Mouse (Mus musculus): ENCODE data around the gene Rab13. TPM values are rescaled to one million over a fixed set of nuclear protein-coding genes. Genes with fewer than 3 reads are reported as not detected.

The Rab13 gene
- not detected for polyA plus RNA-seq (2017; shearing (Covaris generic))

DNA sequence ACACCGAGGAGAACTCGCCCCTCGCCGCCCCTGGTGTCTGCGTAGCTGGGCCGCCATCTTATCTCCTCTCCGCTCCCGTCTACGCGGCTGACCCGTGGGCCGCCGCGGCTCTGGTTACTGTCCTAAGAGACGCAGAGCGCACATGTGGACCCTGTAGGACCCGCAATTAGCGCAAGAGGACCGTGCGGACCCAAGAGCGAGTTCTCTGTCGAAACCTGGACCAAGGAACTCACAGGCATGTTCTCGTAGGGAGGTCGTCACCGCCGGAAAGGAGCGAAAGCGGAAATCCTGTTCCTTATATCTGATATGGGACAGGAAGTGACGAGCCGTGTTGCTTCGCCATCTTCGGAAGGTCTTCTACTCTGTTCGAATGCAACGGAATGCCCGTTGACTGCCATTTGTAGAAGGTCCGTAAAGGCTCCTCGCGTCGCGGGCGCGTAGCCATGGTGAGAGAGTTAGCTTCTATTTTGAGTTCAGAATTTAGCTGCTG, at the start of gene Rab13, which contains the start of gene Rps27:
Rab13 (plus strand) TSS at position 319 of the 490 bp plus-strand sequence.
Rps27 (minus strand) TSS at position 275 of the 490 bp plus-strand sequence.

DNA sequence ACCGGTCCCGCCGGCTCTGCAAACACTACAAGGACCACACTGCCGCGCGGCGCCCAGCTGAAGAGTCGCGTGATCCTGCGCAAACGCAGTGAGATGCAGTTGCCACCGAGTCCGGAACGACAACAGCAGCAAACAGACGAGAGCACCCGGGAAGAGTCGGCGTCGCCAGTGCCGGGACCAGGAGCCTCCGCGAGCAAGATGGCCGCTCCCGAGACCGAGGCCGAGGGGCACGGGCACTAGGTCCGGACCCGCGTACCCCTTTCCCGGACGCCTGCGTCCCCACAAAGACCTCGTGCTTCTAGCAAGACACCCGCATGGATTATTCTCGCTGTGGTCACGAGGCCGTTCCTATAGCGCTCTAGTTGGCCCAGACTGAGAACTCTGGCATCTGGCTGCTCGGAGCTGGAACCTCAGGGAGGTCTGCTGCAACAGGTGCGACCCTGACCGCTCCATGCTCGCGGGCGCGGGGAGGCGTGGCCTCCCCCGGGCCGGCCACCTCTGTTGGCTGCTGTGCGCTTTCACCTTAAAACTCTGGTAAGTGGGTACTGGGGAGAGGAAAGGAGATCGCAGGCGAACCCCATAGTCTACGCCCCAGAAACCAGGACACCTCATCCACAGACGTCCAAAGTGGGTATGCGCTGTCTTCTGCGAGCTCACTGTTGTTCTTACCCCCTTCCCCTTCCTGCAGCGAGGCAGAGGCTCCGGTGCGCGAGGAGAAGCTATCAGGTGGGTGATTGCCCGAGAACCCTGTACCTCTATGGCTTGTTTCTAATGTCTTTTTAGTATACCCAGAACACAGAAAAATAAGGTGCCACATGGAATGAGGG, 18.2 kb downstream of the Rab13 start, which contains the start of gene Jtb:
Jtb (plus strand) TSS at position 91 of the 827 bp plus-strand sequence.

DNA sequence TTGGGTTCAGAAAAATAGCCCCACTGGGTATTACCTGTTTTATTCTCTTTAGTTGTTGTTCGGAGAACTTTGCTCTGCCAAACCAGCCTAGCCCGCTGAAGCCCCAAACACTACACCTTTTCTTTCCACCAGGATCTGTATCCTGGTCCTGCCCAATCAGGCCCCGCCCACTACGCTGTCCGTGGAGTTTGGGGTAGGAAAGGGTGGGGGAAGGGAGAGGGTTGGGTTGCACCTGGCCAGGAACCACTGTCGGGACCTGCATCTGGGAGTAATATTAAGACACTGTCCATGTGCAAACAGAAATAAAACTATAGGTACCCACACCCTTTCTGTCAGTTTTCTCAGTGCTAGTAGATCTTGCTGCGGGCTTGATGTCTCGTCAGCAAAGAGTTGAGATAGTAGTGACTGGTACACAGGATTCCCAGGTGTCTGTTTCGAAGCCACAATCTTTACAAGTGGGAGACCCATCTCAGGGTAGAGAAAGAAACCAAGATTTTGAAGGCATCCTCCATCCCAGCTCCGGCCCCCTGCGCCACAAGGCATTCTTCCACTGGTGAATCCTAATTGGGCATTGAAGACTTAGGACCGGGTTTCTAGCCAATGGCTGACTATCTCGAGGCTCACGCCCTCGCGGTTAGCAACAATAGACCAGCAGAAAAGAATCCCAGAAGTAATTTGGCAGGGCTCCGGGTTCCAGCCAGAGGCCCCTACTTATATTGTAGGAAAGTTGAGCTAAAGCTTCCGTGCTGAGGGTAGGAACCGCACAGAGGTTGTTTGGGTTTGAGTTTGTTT, 29.7 kb downstream of the Rab13 start, which contains the start of gene Creb3l4:
Creb3l4 (minus strand) TSS at position 529 of the 792 bp plus-strand sequence.

DNA sequence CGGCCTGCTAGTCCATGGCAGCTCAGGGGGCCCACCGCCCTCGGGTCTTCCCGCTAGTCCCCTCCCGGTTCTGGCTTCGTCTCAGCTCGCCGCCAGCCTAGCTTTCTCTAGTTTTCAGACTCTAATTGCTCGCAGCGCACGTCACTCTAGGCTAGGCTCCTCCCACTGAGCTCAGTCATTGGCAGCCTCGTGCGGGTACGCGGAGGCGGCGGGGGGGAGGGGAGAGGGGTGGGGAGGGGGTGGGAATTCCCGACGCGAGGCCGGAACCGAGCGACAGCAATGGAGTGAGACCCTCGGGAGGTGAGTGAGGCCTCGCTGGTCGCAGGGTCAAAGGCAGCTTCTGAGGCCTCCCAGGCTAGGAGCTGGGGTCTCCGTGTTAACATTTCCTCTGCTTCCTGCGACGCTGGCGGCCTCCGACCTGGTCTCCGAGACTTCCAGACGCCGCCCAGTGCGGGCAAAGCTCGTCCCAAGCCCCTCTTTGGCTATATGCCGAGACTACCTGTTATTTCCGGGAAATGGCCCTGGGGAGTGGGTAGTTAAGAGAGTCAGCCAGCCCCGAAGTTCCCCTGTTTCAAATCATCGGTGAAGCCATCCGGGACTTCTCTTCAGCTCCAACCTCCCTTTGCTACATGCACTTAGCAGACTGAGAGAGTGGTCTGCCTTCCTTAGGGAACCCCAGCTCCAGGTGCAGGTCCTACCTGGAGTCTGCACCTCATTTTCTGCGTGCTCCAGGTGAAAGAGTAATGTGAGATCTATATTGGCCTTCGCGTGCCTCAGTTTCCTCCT, 34.7 kb downstream of the Rab13 start, which contains the start of gene Slc39a1:
Slc39a1 (plus strand) TSS at position 213 of the 786 bp plus-strand sequence.

DNA sequence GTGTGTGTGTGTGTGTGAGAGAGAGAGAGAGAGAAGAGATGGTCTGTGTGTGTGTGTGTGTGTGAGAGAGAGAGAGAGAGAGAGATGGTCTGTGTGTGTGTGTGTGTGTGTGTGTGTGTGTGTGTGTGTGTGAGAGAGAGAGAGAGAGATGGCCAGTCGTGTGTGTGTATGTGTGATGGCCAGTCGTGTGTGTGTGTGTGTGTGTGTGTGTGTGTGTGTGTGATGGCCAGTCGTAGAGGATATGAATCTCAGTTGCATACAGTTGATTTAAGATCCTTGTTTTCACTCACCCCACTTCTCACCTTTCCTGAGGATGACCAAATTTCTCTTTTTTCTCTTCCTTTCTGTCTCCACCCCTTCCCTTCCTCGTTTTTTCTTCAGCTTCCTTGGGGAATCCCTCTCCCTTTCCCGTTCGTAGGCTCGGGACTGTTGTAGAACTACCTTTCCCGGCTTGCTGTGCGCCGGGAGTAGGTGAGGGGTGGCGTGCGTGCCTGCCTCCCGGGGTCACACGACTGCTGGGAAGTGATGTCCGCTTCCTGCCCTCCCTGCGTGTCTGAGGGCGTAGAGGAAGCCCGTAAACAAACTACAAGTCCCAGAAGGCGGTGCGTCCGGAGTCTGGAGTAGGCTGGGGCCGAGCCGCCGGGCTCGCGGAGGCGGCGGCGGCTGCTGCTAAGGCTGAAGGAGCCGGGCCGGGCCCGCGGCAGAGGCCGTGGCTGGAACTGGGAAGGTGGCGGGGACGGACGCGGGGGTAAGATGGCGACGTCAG, 40.3 kb downstream of the Rab13 start, which contains the start of gene Crtc2:
Crtc2 (plus strand) TSS at position 511 of the 766 bp plus-strand sequence.

DNA sequence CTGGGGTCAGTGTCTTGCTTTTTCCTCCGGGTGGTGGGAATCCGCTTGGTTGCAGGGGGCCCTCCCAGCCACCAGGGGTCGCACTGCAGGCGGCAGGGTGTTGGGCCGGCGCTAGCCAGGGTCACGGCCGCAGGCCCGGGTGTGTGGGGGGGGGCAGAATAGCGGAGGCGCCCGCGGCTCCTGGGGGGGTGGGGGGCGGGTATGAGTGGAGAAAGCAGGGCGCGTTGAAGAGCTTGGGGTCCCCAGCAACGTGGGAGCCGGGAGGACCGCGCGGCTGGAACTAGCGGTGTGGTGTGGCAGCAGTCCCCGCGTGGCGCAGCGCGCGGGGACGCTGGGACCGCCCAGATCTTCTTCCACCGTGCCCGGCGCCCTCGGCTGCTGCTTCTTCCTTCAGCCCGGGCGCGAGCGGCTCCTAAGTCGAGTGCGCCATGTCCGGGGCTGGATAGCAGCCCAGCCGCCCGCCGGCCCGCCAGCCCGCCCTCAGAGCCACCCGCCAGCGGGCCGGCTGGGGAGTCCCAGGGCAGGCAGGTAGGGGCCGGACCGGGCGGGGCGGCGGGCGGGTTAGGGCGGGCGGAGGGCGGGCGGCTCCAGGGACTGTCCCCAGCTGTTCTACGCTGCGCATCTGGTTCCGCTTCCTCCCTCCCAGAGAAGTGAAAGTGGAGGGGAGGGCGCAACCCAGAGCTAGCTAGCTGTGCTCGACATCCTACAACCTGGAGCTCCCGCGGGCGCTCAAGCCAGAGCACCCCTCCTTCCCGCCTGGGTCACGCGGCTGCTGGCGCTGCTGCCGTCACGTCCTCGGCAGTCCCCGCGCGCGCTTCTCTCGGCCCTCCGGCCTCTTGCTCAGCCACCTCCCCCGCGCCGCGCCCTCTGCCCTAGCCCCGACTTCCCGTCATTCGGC, 51.8 kb downstream of the Rab13 start, which contains the start of gene Dennd4b:
Dennd4b (plus strand) TSS at position 152 of the 898 bp plus-strand sequence.

Other genes starting within 250 kb of the Rab13 start
- 114 TPM for gene Hax1, start 214.9 kb upstream of the Rab13 start, polyA plus RNA-seq (2017; shearing (Covaris generic))
- gene 4933434E20Rik, start 162.1 kb upstream of the Rab13 start, polyA plus RNA-seq (2017; shearing (Covaris generic)) = 163 TPM
- 273 TPM for gene Ubap2l, start 161.1 kb upstream of the Rab13 start, polyA plus RNA-seq (2017; shearing (Covaris generic))
- 945 TPM for gene Tpm3, start 141.0 kb upstream of the Rab13 start, polyA plus RNA-seq (2017; shearing (Covaris generic))
- gene Nup210l, start 109.6 kb upstream of the Rab13 start, polyA plus RNA-seq (2017; shearing (Covaris generic)) = 0.81 TPM
- 2,953 TPM for gene Rps27, start within 50 bp of the Rab13 start, polyA plus RNA-seq (2017; shearing (Covaris generic))
- gene Jtb, start 17.9 kb downstream of the Rab13 start, polyA plus RNA-seq (2017; shearing (Covaris generic)) = 172 TPM
- gene Creb3l4, start 29.8 kb downstream of the Rab13 start, polyA plus RNA-seq (2017; shearing (Covaris generic)) = not detected
- 4.2 TPM for gene Slc39a1, start 34.5 kb downstream of the Rab13 start, polyA plus RNA-seq (2017; shearing (Covaris generic))
- gene Crtc2, start 40.5 kb downstream of the Rab13 start, polyA plus RNA-seq (2017; shearing (Covaris generic)) = 101 TPM
- gene Dennd4b, start 51.5 kb downstream of the Rab13 start, polyA plus RNA-seq (2017; shearing (Covaris generic)) = 58.5 TPM
- gene Gatad2b, start 79.5 kb downstream of the Rab13 start, polyA plus RNA-seq (2017; shearing (Covaris generic)) = 12.7 TPM
- 0.27 TPM for gene Slc27a3, start 176.2 kb downstream of the Rab13 start, polyA plus RNA-seq (2017; shearing (Covaris generic))
- gene Ints3, start 219.9 kb downstream of the Rab13 start, polyA plus RNA-seq (2017; shearing (Covaris generic)) = 47.0 TPM